Mouse (Mus musculus): ENCODE measurements around the gene Crygn.
A peak's percentile ranks its signal among the peaks of the same experiment; 100 is the strongest.

Gene Crygn

GRCm38 (mm10) chr5:24757816-24758215 is at the start of gene Crygn:
Crygn (minus strand) TSS chr5:24758008.
- DNase-seq (ENCODE audit: low spot score in 2 of 2): no peak

DNA sequence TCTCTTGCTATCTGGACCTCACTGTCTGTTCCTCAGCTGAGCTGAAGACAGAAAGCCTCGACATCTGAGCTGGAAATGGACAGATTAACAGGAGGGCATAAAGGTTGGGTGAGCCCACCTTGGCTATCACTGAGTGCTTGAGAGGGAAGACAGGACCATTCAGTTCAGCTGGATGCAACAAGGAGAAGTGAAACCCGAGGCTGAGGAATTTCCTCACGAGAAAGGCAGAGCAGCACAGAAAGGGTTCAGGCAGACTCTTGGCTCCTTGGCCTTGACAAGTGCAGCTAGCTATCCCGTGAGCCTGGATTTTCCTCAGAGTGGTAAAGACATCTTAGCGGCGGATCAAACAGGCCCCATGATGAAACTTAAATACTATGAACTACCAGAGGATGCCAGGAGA is 47.4 kb upstream of the Crygn start:
- DNase-seq (ENCODE audit: low spot score in 2 of 2): no peak

GRCm38 (mm10) chr5:24804661-24805060 is 46.9 kb upstream of the Crygn start:
- no peak for DNase-seq (ENCODE audit: low spot score in 2 of 2)

DNA sequence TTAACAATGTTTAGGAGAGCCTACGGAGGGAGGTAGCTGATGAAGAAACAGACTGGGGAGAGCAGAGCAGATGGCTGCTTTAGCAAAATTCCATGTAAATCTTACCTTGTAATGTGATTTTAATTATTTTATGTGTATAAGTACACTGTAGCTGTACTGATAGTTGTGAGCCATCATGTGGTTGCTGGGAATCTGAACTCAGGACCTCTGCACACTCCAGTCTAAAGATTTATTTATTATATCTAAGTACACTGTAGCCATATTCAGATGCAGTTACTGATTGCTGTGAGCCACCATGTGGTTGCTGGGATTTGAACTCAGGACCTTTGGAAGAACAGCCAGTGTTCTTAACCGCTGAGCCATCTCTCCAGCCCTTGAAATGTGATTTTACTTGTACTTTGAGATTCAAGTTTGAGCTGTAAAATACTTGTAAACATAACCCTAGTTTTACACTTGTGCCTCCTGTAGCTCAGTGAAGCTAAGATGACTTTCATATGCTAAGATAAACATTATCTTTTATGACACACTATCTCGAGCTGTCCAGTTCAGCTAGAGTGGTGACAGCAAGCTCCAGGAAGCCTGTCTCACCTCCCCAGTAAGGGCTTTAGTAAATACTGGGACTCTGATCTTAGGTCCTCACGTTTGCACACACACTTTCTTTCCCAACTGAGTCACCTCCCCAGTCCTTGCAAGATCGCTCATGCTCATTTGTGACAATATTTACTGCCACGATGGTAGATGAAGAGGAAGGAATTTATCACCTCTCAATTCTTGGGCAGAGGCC is 44.2 kb upstream of the Crygn start:
- DNase-seq (ENCODE audit: low spot score in 2 of 2): no peak

DNA sequence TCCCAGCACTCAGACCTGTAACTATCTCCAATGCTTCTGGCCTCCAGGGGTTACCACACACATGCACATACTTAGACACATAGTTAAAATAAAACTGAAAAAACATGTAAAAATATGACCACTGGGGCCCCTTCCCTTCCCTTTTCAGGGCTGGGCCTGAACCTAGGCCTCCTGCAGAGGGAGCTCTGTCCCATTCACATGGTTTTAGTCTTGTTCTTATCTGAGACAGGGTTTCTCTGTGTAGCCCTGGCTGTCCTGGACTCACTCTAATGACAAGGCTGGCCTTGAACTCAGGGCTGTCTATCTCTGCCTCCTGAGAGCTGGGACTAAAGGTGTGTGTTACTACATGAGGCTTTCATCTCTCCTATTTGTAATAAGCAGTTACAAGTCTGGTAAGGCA is 42.6 kb upstream of the Crygn start:
- DNase-seq (ENCODE audit: low spot score in 2 of 2): peak in 1 of 2 experiments; percentile 16

GRCm38 (mm10) chr5:24798639-24799038 is 40.8 kb upstream of the Crygn start:
- peak in 1 of 2 experiments; percentile 17 for DNase-seq (ENCODE audit: low spot score in 2 of 2)

DNA sequence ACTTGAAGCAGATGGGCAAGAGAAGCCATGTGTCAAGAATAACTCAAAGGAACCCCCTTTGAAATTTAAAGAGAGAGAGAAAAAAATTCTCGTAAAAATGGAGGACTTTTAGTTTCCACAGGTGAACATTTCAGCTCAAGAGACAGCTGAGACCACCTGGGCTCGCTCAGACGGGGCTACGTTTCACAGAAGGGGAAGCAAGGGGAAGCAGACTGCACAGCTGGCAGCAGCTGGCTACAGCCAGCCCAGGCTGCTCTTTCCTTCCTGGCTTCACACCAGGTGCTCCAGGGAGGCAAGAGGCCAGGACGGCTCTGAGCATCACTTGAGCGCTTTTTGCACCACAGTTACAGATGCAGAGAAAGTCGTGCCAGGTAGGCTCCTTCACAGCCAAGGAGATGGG is 40.0 kb upstream of the Crygn start:
- DNase-seq (ENCODE audit: low spot score in 2 of 2): peak in 1 of 2 experiments; percentile 22

DNA sequence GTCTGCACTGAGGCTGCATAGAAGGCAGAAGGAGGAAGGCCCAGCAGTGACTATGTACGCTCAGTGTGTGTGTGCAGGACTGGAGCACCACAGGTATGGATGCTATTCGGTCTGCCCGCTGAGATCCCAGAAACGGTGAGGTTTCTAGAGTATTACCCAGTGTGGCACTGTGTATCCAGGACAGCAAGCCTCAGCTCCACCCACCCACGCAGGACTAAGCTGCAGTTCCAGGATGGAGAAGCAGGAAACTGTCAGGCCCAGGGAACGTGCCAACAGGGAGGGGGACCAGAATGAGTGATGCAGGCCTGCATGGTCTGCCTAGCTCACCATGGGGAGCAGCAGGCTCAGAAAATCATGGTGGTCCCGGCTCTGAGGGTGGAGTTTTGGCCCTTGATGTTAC is 35.2 kb upstream of the Crygn start:
- peak in 1 of 2 experiments; percentile 10 for DNase-seq (ENCODE audit: low spot score in 2 of 2)

DNA sequence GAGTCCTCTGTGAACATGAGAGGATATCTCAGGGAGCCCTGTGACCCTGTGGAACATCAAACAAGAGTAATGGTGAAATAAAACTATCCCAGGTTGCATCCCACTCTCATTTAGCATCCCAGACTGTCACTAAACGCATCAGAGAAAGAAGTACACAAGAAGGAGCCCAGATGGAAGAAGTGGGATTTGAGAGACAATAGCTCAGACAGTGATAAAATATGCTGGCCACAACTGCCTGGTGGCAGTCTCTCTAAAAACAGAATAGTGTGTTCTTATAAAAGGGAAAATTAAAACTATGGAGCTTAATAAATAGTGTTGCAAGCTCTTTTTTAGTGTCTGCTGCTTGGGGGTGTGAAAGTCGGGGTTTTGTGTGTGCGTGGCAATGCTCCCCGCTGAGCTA is 25.1 kb upstream of the Crygn start:
- no peak for DNase-seq (ENCODE audit: low spot score in 2 of 2)

GRCm38 (mm10) chr5:24781048-24781447 is 23.2 kb upstream of the Crygn start:
- DNase-seq (ENCODE audit: low spot score in 2 of 2): peak in 1 of 2 experiments; percentile 32

- DNase-seq (ENCODE audit: low spot score in 2 of 2): peak in 1 of 2 experiments; percentile 58
These were observed 22.2 kb upstream of the Crygn start for GRCm38 (mm10) chr5:24779881-24780512.

- peak in 1 of 2 experiments; percentile 30 for DNase-seq (ENCODE audit: low spot score in 2 of 2)
These were observed 21.5 kb upstream of the Crygn start for GRCm38 (mm10) chr5:24779321-24779720.

- peak in 1 of 2 experiments; percentile 58 for DNase-seq (ENCODE audit: low spot score in 2 of 2)
These were observed 21.0 kb upstream of the Crygn start for GRCm38 (mm10) chr5:24778843-24779140.

DNA sequence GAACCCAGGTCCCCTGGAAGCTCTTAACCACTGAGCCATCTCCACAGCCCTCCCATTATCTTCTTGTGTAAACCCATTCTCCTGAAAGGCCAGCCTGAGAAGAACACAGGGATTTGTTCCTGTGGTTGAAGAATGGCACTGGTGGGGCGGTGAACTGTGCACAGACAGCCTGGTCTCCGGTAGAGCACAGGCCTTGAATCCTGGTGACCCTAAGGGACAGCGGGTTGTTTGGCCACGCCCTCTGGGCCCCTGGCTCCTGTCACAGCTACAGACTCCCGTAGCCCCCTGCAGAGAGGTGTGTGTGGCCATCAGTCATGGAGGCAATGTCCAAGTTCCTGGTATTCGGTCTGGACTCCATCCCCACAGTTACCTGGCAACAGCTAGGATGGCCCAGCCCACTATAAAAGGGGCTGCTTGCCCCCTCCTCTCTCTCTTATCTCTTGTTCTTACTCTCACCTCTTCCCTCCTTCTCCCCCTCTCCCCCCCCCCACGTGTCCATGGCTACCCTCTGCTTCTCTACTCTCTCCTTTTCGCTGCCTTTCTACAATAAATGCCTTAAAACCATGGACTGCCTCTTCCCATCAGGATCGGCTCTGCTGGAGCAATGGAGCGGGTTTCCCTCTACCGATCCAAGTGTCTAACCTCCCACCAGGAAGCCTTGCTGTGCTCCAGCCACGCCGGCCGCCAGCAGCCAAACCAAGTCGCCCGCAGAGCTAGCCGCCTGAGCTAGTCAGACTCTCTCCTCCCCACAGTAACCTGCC is 20.5 kb upstream of the Crygn start:
- peak in 1 of 2 experiments; percentile 42 for DNase-seq (ENCODE audit: low spot score in 2 of 2)

DNA sequence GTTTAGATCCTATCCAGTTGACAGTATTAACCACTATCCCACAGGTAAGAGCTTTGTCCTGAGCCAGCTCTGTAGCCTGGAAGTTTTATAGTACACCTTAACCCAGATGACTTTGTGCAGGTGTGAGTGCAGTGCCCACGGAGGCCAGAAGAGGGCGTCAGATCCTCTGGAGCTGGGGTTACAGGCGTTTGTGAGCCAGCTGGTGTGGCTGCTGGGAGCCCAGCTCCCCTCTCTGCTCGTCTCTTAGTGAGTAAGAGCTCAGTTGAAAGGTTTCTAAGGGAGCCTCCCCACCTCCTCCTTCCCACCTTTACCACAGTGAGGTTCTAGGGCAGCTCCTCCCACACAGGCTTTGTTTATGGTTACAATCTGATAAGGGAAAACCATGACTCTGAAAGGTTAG is 18.9 kb upstream of the Crygn start:
- peak in 1 of 2 experiments; percentile 60 for DNase-seq (ENCODE audit: low spot score in 2 of 2)

- DNase-seq (ENCODE audit: low spot score in 2 of 2): peak in 1 of 2 experiments; percentile 51
These were observed 16.7 kb upstream of the Crygn start for GRCm38 (mm10) chr5:24774549-24774948.

GRCm38 (mm10) chr5:24756931-24757330 is 877 bp downstream of the Crygn start:
- DNase-seq (ENCODE audit: low spot score in 2 of 2): no peak

DNA sequence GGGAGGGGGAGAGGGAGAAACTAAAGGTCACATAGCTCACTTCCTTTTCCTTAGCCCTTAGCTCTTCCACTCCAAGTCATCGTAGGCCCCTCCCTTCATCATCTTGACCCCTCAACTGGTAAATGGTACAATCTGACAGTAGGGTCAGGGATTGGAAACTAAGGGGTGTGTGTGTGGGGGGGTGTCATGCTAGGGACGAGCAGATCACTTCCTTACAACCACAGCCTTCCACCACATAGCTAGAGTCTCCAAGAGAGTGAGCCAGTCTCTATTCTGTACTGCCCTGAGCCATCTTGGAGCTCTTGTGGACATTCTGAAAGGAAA is 5.7 kb downstream of the Crygn start:
- DNase-seq (ENCODE audit: low spot score in 2 of 2): no peak

GRCm38 (mm10) chr5:24751305-24752174 is 6.3 kb downstream of the Crygn start:
- DNase-seq (ENCODE audit: low spot score in 2 of 2): peak in 1 of 2 experiments; percentile 63

DNA sequence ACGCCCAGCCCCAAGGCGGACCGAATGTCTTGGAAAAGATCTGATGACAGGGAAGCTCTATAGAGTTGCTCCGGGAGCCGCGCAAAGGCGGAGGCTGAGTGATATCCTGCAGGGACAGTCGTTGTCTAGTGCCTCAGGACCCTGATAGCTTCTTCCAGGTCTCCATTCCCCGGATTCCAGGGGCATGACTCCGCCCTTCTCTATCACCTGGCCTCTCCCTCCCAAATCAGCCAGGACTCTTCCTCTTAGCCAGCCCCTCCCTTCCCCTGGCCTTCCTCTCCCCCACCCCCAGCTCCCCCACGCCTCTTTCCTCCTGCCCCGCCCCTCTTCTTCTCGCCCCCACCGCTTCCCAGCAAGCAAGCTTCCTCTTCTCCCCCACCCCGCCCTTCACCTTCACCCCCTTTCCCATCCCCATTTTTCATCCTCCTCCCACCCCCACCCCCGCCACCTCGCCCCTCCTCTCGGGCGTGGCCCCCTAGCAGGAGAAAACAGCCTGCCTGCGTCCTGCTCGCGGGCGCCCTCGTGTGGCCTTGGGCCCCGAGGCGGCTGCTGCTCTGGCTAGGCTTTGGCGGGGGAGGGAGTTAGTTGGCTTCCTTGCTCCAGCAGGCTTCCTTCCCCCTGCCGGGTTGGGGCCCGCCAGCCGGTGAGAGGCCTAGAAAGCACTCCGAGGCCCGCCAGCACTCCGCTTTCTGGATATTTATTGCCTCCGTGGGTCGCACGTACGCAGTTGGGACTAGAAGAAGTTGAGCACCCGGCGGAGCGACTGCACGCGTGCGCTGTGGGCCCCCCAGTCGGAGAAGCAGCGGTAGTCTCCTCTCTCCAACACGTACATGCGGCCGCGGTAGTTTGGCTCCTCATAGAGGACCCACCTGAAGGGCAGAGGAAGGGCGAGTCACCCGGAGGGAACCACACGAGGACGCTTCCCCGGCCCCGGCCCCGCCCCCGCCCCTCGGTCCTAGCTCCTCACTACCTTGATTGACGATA is 7.2 kb downstream of the Crygn start:
- peak; percentile 86 to 90 for DNase-seq (ENCODE audit: low spot score in 2 of 2)

DNA sequence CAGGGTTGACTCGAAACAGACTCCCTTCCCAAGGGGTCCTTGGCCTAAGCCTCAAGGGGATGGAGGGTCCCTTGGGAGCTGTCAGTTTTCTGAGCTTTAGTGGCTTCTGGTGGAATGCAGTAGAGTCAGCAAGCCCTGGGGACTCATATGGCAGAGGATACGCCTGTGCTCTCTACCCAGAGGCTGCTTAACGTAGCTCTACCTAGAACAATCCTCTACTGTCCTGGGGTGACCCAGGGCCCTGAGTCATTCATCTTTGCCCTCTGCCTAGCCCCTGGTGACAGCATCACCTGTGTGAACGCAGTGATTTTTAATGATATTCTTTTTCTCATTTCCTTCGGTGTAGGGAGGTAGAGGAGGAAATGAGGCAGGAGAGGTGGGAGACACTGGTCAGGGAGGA is 8.1 kb downstream of the Crygn start:
- DNase-seq (ENCODE audit: low spot score in 2 of 2): no peak
